Mouse (Mus musculus) stomach, embryonic 16.5 days (tissue): ENCODE measurements around the gene Atp8b3. TPM values are rescaled to one million over a fixed set of nuclear protein-coding genes. Genes with fewer than 3 reads are reported as not detected.

ENCODE experiments used
- ATAC-seq: fragments of 200-750 bp; cut with Nextera tagmentation; 2 replicates; pipeline ENCODE4 v1.8.0; 2017; ENCODE audit warnings: moderate number of reproducible peaks, moderate TSS enrichment; ENCODE audit not compliant: insufficient read depth, low FRiP score
- H3K27ac ChIP-seq: fragments of 300-500 bp; sonication (generic); 2 replicates; pipeline ENCODE4 v1.5.1; 2014; ENCODE audit warnings: low read length
- H3K27me3 ChIP-seq: fragments of 300-500 bp; sonication (generic); 2 replicates; pipeline ENCODE4 v1.6.1; 2014; ENCODE audit warnings: low read length, control low read depth, mixed read lengths; ENCODE audit not compliant: control insufficient read depth, insufficient read depth
- H3K36me3 ChIP-seq: fragments of 300-500 bp; sonication (generic); 2 replicates; pipeline ENCODE4 v1.6.1; 2014; ENCODE audit warnings: low read length; ENCODE audit not compliant: control insufficient read depth, insufficient read depth
- H3K4me1 ChIP-seq: fragments of 300-500 bp; sonication (generic); 2 replicates; pipeline ENCODE4 v1.6.1; 2014; ENCODE audit warnings: low read length, control low read depth, mixed read lengths; ENCODE audit not compliant: control insufficient read depth, insufficient read depth
- H3K4me2 ChIP-seq: fragments of 300-500 bp; sonication (generic); 2 replicates; pipeline ENCODE4 v1.6.1; 2014; ENCODE audit warnings: low read depth, low read length, mixed read lengths
- H3K4me3 ChIP-seq: fragments of 300-500 bp; sonication (generic); replicated peaks from 2 replicates; pipeline ENCODE4 v1.5.1; 2014; ENCODE audit warnings: mild to moderate bottlenecking, low read length
- H3K9ac ChIP-seq: fragments of 300-500 bp; sonication (generic); 2 replicates; pipeline ENCODE4 v1.6.1; 2014; ENCODE audit warnings: low read length
- H3K9me3 ChIP-seq: fragments of 300-500 bp; sonication (generic); replicated peaks from 2 replicates; pipeline ENCODE4 v1.6.1; 2016; ENCODE audit warnings: low read length, control low read depth; ENCODE audit not compliant: control insufficient read depth
- WGBS: fragments of 180-500 bp; shearing (Covaris S2); extraction: QIAGEN DNeasy Blood & Tissue Kit; methylation state at CpG from one replicate; pipeline ENCODE4 v1.1.7; 2014; 5-methylcytosine and 5-hydroxymethylcytosine counted together
- polyA plus RNA-seq: library from polyadenylated mRNA; unstranded; fragments of >200 nt; fragmentation: Nextera tagmentation; extraction: Ambion mirVana; gene quantifications from 2 replicates; pipeline ENCODE4 v1.2.1, GENCODE M21; 2015

Atp8b3 gene
- polyA plus RNA-seq, 1 experiment from 2014 or later, result 0.21 TPM

DNA sequence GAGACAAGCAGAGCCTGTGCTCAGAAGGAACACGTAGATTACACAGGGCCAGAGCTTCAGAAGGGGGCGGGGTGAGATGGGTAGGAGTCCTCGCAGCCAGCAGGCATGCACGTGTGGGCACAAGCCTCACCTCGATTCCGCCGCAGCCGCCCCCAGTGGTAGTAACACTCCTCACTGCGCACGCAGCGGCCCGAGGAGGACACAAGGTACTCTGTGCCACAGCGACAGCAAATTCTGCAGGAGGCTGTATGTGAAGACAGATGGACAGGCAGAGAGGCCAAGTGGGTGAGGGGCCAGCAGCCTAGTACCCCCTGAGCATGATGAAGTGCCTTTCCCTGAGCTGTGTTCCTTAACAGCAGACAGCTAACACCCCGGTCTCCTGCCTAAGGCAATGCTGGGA, 4.9 kb upstream of the Atp8b3 start:
- Histone ChIP-seq H3K9ac (no peak overlapping the region), H3K27ac (no peak overlapping the region), H3K27me3 (no peaks in the 10 kb centered on the region), H3K4me3 (no peak overlapping the region), H3K9me3 (no peaks in the 10 kb centered on the region), H3K4me2 (no peak overlapping the region), H3K36me3 (peaks cover 21% of the 10 kb centered on the region), H3K4me1 (no peaks in the 10 kb centered on the region; the same call in 1 of the 2 replicates)
- ATAC-seq, result no peak
- WGBS, result 95% methylated on average over 14 of the region's 14 CpGs

DNA sequence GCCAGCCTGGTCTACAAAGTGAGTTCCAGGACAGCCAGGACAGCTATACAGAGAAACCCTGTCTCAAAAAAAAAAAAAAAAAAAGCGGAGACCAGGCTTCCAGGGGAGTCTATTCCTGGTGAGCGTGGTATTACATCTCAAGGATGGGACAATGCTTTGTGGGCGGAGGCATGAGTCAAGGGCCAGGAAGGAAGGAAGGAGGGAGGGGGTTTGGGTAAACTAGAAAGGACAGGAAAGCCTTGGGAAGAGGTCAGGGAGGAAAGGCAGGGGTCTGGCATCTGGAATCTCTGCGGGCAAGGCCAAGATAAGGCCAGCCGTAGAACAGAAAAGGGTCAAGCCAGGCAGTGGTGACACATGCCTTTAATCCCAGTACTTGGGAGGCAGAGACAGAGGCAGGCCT, 569 bp upstream of the Atp8b3 start:
- H3K9me3 ChIP-seq, result no peaks in the 10 kb centered on the region
- H3K4me2 ChIP-seq, result no peak overlapping the region; the same call in 1 of the 2 replicates
- no peak overlapping the region for H3K9ac ChIP-seq
- peaks cover 14% of the 10 kb centered on the region for H3K36me3 ChIP-seq
- H3K27ac ChIP-seq, result no peak overlapping the region
- whole genome bisulfite sequencing, result 30% methylated on average over 5 of the region's 5 CpGs
- H3K27me3 ChIP-seq, result peaks cover 7% of the 10 kb centered on the region; the same call in 1 of the 2 replicates
- ATAC-seq, result no peak
- H3K4me1 ChIP-seq, result no peaks in the 10 kb centered on the region; the same call in 1 of the 2 replicates
- H3K4me3 ChIP-seq, result no peak overlapping the region

DNA sequence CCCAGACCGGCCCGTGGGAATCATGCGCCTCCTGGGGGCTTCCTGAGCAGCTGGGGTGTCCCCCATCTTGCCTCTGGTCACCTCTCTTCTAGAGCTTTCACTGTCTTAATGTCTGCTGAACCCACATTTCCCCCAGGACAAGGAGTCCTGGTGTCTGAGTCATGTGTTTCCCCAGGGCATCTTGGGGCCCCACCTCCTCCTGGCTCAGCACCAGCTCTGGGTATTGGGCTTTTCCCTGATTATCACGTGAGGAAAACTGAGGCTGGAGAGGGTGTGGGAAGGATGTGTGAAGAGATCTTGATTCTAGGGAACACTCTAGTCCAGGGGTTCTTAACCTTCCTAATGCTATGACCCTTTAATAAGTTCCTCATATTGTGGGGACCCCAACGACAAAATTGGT, 744 bp downstream of the Atp8b3 start:
- 49% methylated on average over 5 of the region's 5 CpGs for WGBS
- Histone ChIP-seq H3K4me3 (no peak overlapping the region), H3K27me3 (peaks cover 7% of the 10 kb centered on the region; the same call in 1 of the 2 replicates), H3K4me1 (no peaks in the 10 kb centered on the region; the same call in 1 of the 2 replicates), H3K9ac (no peak overlapping the region), H3K9me3 (no peaks in the 10 kb centered on the region), H3K27ac (no peak overlapping the region), H3K4me2 (no peak overlapping the region), H3K36me3 (peaks cover 13% of the 10 kb centered on the region)
- ATAC-seq, result no peak

DNA sequence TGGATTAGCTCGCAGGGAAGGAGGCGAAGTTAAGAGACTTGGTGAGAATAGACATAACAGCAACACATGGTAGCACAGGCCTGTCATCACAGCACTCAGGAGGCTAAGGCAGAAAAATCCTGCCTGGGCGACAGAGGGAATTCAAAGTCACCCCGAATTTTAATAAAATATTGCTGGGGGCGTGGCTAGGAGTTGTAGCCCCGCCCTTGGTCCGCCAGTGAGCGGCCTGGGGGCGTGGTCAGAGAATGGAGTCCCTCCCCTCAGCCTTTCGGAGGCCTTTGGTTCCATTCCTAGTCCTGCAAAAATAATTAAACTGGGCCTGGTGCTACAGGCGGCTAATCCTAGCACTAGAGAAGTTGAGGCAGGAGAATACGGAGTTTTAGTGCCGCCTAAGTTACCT, 3.2 kb downstream of the Atp8b3 start:
- no peaks in the 10 kb centered on the region; the same call in 1 of the 2 replicates for H3K4me1 ChIP-seq
- H3K27me3 ChIP-seq, result peaks cover 7% of the 10 kb centered on the region; the same call in 1 of the 2 replicates
- no peaks in the 10 kb centered on the region for H3K9me3 ChIP-seq
- H3K9ac ChIP-seq, result no peak overlapping the region
- WGBS, result 16% methylated on average over 13 of the region's 13 CpGs
- ATAC-seq, result no peak
- no peak overlapping the region for H3K27ac ChIP-seq
- H3K4me3 ChIP-seq, result no peak overlapping the region
- no peak overlapping the region for H3K4me2 ChIP-seq
- H3K36me3 ChIP-seq, result no peaks in the 10 kb centered on the region

DNA sequence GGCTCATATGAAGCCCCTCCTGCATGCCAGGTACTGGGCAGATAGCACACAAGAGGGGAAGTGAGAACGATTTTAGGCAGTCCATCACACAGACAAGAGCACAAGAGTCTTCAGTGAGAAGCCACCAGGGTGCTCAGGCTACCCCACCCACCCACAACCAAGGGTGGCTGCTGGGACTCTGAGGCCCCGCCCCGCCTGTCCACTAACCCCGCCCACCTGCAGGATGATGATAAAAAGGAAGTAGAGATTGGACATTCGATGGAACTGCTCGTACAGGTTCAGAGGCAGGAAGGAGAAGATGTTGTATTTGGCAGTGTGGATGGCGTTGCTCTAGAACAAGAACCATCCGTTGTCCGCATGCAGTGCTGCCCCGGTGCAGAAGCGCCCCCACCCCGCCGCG, 3.9 kb downstream of the Atp8b3 start:
- no peak for ATAC-seq
- Histone ChIP-seq H3K9me3 (no peaks in the 10 kb centered on the region), H3K27ac (no peak overlapping the region), H3K9ac (no peak overlapping the region), H3K4me2 (peak overlapping the region; percentile 19), H3K4me3 (no peak overlapping the region), H3K27me3 (peaks cover 7% of the 10 kb centered on the region; the same call in 1 of the 2 replicates), H3K4me1 (no peaks in the 10 kb centered on the region; the same call in 1 of the 2 replicates), H3K36me3 (no peaks in the 10 kb centered on the region)
- 10% methylated on average over 14 of the region's 14 CpGs for WGBS

DNA sequence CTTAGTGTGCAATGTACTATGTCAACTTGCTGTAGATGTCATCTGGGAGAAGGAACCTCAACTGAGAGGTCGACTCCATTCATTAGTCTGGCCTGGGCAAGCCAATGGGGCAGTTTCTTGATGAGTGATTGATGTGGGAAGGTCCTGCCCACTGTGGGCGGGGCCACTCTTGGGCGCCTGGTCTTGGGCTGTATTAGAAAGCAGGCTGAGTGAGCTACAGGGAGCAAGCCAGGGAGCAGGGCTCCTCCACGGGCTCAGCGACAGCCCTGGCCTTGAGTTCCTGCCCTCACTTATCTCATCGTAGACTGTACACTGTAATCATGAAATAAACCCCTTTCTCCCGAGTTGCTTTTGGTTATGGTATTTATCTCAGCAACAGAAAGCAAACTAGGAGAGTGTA, 5.2 kb downstream of the Atp8b3 start:
- WGBS, result 11% methylated on average over 7 of the region's 7 CpGs
- H3K36me3 ChIP-seq, result no peaks in the 10 kb centered on the region
- no peak overlapping the region for H3K4me2 ChIP-seq
- H3K27me3 ChIP-seq, result peaks cover 7% of the 10 kb centered on the region; the same call in 1 of the 2 replicates
- no peaks in the 10 kb centered on the region for H3K9me3 ChIP-seq
- H3K27ac ChIP-seq, result no peak overlapping the region
- no peak overlapping the region for H3K9ac ChIP-seq
- ATAC-seq, result peak; percentile 49; the same call in 1 of the 2 replicates
- H3K4me3 ChIP-seq, result no peak overlapping the region
- H3K4me1 ChIP-seq, result no peaks in the 10 kb centered on the region

DNA sequence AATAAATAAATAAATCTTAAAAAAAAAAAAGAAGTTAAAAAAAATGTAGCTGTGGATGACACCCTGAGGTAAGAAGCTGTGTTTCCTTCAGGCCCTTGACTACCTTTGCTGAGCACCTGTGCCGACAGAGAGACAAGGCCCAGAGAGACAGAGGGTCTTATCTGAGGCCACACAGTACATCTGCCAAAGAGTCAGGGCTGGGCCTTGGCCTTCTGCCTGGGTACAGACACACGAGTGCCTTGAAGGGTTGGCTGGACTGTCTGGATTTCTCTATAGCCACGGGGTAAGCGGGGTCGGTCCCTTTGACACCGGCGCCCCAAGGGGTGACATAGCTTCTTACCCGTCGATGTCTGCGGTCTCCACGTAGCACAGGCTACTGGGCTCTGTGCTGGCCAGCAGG, 6.1 kb downstream of the Atp8b3 start:
- peaks cover 3% of the 10 kb centered on the region; the same call in 1 of the 2 replicates for H3K27me3 ChIP-seq
- no peaks in the 10 kb centered on the region for H3K4me1 ChIP-seq
- no peaks in the 10 kb centered on the region for H3K9me3 ChIP-seq
- no peak overlapping the region for H3K4me3 ChIP-seq
- no peak for ATAC-seq
- whole genome bisulfite sequencing, result 85% methylated on average over 11 of the region's 11 CpGs
- no peak overlapping the region for H3K27ac ChIP-seq
- H3K36me3 ChIP-seq, result no peaks in the 10 kb centered on the region
- H3K9ac ChIP-seq, result no peak overlapping the region
- H3K4me2 ChIP-seq, result no peak overlapping the region

DNA sequence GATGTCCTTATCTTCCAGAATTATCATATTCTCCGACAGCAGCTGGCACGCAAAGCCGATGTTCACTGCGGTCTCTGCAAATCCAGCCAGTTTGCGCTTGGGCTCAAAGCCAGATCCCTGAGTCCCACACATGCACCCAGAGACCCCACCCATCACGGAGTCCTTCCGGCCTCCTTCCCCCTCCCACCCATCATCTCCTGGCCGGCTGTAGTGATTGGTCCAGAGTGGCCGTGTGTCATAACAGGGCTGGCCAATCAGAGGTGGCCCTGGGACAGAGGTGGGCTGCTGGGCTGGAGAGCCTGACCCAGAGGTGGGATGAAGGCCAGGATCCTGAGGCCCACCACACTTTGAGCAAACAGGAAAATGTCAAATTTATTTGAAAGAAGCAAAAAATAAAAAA, 12.8 kb downstream of the Atp8b3 start:
- 0 out of 2 replicates have a peak, but pooled peaks cover 4% of the 10 kb centered on the region for H3K4me1 ChIP-seq
- peak; percentile 84 for ATAC-seq
- no peak overlapping the region for H3K27ac ChIP-seq
- no peak overlapping the region for H3K4me2 ChIP-seq
- H3K9me3 ChIP-seq, result no peaks in the 10 kb centered on the region
- 13% methylated on average over 9 of the region's 9 CpGs for WGBS
- no peak overlapping the region for H3K9ac ChIP-seq
- H3K27me3 ChIP-seq, result no peaks in the 10 kb centered on the region
- H3K36me3 ChIP-seq, result no peaks in the 10 kb centered on the region
- no peak overlapping the region for H3K4me3 ChIP-seq

DNA sequence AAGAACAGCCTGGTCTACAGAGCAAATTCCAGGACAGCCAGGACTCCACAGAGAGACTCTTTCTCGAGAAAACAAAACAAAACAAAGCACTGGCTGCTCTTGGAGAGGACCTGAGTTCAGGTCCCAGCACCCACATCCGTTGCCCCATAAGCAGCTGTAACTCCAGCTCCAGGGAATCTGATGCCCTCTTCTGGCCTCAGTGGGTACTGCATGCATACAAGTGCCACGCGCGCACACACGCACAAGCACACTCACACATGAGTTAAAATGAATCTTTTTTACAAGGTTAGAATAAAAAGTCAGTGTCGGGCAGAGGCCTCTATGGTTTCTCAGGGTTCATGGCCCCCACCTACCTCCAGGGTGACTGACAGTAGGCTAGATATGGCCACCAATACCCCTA, 15.6 kb downstream of the Atp8b3 start:
- H3K27ac ChIP-seq, result no peak overlapping the region
- ATAC-seq, result no peak

More for the DNA sequence above, 15.6 kb downstream of the Atp8b3 start:
- WGBS, result 95% methylated on average over 7 of the region's 7 CpGs
- 0 out of 2 replicates have a peak, but pooled peaks cover 4% of the 10 kb centered on the region for H3K4me1 ChIP-seq
- 0 out of 2 replicates have a peak, but pooled peaks cover 5% of the 10 kb centered on the region for H3K9me3 ChIP-seq
- H3K4me3 ChIP-seq, result no peak overlapping the region
- H3K36me3 ChIP-seq, result no peaks in the 10 kb centered on the region
- no peaks in the 10 kb centered on the region for H3K27me3 ChIP-seq
- no peak overlapping the region for H3K9ac ChIP-seq
- no peak overlapping the region for H3K4me2 ChIP-seq
